Mouse (Mus musculus) frontal cortex, adult 2 months (tissue): ENCODE measurements around the gene Cpt1a. TPM values are rescaled to one million over a fixed set of nuclear protein-coding genes. Genes with fewer than 3 reads are reported as not detected.

Source experiments
- DNase-seq, 2 experiments: peaks; one replicate each; pipeline ENCODE4 v3.0.0; 2022; ENCODE audit warnings: low spot score in 1 of 2; ENCODE audit errors: extremely low spot score in 1 of 2
- polyA plus RNA-seq: library from polyadenylated mRNA; depleted of rRNA; stranded (reverse); fragments of >200 nt; gene quantifications from 2 replicates; pipeline ENCODE4 v1.2.3, GENCODE M21; 2012; rRNA removed

The Cpt1a gene
- 22.6 and 25.1 TPM in 2 replicates for polyA plus RNA-seq

GRCm38 (mm10) chr19:3322261-3322969 lies at the start of gene Cpt1a:
Cpt1a (plus strand) TSS chr19:3322334.
- DNase-seq = no peak

GRCm38 (mm10) chr19:3273331-3273730 lies 48.8 kb upstream of the Cpt1a start:
- DNase-seq = no peak

DNA sequence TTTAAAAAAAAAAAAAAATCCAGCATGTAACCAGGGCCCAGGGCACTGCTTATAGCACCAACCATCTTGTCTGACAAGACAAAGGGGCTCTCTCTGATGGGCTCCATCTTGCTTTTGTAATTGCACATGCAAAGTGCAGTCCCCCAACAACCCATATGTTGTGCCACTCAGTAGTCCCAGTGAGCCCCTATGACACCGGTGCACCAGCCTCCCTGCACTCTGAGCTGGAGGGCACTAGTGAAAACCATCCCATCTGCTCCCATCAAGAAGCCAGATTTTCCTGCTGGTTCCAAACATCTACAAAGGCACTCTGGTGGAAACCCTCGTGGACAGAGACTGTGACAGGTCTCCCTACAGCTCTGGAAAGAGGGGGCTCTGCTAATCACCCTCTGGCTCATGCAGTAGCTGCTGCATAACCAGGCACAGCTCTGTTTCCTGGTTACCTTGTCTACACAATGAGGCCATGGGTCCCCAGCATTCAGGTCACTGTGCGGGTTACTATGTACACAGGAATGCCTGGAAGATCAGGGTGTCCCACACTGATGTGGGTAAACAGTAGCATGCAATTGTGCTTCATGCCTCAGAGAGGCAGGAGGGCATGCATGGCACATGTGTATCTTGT lies 46.3 kb upstream of the Cpt1a start:
- no peak for DNase-seq

DNA sequence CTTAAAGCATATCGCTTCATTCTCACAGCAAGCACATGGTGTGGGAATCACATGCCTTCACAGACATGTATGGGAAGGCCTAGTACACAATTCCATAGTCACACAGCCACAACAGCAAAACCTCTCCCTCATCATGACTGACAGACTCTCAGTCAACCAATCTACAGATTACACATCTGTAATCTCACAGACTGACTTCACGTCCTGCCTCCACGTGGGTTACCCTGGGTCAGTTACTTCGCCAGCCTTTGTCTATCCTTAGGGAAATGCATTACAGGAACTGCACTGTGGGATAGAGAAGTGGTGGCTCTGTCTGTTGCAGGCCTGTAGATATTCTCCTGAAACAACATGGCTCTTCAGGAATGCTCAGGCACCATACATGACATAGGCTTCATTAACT lies 40.2 kb upstream of the Cpt1a start:
- DNase-seq = no peak

DNA sequence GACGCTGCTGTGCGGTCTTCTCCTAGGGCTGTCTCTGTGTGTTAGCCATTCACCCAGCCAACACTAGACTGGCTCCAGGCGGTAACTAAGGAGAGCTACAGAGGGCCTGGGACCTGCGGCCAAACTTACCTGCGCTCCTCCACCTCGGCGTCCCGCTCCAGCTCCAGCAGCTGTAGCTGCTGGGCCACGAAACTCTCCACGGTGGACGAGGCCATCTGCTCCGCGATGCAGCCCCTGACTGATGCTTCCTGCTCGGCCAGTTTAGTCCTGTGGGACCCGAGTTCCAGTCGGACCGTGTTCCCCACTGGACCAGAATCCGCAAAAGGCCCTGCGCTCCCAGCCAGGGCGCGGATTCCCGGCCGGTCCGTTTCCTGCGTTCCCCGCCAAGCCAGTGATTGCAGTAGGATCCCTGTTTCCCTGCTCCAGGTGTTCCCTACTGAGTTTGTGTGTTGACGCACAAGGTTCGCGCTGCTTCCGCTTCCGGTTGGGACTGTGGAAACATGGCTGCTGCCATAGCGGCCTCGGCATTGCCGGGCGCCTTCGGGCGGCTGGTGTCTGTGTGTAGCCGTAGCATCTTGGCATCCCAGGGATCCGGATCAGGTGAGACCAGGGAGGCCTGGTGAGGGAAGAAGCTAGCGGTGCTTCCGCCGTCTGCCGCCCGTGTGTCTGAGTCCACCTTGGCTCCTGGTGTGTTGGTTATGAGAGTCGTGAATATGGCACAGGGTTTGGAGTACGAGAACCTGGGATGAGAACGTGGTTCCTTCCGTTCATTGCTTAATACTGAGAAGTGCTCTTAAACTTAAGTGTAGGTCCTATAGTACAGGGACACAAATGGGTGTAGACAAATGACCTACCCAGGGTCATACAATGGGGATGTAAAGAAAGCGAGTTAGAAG lies 39.3 kb upstream of the Cpt1a start, which contains the start of the genes Mrpl21 and Ighmbp2:
Mrpl21 (plus strand) TSS at position 330 of the 896 bp plus-strand sequence.
Ighmbp2 (minus strand) TSS at position 446 of the 896 bp plus-strand sequence.
- peak; percentile 79 to 96 for DNase-seq

DNA sequence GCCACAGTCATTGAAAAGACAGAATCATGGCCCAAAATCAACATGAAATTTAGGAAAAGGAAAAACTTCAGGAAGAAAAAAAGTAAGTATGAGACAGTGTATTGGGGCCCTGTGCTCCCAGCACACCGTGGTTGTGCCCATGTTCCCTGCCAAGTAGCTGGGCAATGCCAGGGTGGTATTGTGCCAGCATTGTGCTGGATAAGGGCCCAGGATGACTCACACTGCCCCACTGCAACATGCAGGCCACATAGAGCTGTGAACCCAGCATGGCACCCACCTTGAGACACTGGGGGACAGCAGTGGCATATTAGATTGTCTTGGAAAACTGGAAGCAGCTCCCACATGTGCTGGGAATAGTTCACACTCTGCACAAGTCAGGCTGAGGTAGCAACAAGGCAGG lies 33.1 kb upstream of the Cpt1a start:
- no peak for DNase-seq

DNA sequence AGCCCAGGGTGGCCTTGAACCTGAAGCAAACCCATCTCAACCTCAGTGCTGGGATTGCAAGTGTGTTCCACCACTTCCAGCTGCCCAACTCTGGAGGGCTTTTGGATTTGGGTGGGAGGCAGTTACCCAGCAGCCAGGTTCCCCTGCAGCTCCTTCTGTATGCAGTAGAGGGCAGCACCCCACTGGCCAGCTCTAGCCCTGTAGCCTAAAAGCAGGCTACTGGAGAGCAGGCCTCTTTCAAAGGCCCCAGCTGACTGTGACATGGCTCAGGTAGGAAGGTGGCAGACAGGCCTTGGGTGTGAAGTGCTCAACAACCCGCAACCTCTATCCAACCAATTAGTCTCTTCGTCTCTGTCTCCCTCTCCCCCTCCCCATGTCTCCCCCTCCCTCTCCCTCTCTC lies 30.1 kb upstream of the Cpt1a start:
- peak; percentile 32 to 80 for DNase-seq

GRCm38 (mm10) chr19:3292993-3293392 lies 29.1 kb upstream of the Cpt1a start:
- DNase-seq = no peak

- no peak for DNase-seq
These were observed 26.9 kb upstream of the Cpt1a start for GRCm38 (mm10) chr19:3295245-3295644.

DNA sequence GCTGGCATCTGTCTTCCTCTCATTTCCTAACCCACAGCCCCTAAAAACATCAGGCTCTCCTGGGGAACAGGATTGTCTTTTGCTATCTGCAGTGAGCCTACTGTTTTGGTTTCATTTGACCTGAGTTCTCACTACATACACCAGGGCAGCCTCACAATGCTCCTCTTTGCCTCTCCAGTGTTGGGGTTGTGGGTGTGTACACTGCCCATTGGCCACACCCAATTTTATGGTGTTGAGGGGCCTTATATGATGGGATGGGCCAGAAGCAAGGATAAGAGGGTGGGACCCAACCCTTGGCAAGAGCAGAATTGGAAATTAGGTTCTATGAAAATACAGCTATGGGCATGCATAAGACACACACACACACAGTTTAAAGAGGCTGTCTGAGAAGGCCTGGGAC lies 25.1 kb upstream of the Cpt1a start:
- DNase-seq = no peak

- DNase-seq = no peak
These were observed 24.4 kb upstream of the Cpt1a start for GRCm38 (mm10) chr19:3297775-3298174.

DNA sequence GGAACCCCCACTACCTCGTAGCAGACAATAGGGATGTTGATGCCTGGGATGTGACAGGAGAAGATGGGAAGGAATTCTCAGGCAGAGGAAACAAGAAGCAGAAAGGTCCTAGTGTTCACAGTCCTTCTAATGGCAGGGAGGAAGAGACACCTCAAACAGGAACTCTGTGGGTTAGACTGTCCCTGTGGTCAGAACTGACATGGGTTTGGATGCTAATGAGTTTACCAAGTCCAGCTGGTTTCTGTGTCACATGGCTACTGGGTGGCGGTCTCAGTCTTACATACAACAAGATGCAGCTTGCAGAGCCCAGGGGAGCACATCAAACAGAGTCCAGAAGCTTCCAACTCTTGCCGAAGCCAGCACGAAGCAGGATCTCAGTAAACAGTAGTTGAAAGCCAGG lies 18.1 kb upstream of the Cpt1a start:
- DNase-seq = no peak

GRCm38 (mm10) chr19:3307175-3307949 lies 14.8 kb upstream of the Cpt1a start:
- no peak for DNase-seq

DNA sequence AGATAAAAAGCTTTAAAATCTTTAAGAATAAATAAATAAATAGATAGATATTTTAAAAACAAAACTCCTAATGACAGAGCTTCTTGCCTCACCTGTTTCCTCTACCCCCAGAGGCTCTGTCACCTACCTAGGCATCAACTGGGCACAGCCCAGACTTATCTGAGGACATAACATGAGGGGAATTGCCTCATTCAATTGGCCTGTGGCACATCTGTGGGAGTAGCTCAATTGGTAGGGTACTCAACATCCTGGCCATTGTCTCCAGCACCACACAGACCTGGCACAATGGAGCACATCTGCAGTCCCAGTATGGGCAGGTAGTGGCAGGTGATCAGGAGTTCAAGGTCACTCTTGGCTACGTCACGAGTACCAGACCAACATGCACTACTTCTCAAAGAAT lies 2.8 kb upstream of the Cpt1a start:
- DNase-seq = no peak

DNA sequence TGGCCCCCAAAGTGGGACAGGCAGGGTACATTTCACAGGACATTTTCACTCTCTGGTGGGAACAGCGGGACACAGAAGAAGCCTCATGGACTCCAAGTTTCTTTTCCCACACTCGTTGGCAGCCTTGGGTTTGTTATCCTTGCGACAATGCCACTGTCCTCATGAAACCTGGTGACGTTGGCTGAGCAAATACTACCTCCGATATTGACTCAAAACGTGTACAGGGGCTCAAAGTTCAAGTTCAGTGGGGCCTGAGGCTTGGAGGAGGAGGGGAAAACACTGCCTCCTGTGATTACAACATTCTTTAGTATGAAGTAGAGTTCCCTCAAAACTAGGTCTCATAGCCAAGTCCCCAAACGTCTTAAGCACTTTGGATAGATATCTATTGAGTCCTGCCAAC lies 2.0 kb upstream of the Cpt1a start:
- DNase-seq = no peak

- no peak for DNase-seq
These were observed 1.3 kb upstream of the Cpt1a start for GRCm38 (mm10) chr19:3320801-3321200.

DNA sequence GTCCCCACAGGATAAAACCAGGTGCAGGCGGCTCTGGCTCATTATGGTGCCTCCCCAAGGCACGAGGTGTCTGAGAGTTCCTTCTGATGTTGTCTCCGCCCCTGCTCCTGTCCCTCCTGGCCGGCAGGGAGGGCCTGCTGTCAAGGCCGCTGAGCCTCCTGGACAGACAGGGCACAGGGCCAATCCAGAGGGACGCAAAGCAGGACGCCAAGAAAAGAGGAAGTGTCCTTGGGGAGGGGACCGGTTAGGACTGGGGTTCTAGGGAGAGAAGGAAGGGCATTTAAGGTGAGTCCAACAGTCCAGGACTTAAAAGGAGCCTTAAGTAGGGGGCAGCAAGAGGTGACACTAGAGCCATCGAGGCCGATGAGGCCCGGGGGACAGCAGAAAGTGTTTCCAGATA lies 517 bp upstream of the Cpt1a start:
- DNase-seq = no peak

GRCm38 (mm10) chr19:3323201-3323621 lies 1.1 kb downstream of the Cpt1a start:
- peak in 1 of 2 experiments; percentile 47 for DNase-seq

- no peak for DNase-seq
These were observed 1.7 kb downstream of the Cpt1a start for GRCm38 (mm10) chr19:3323753-3324270.

GRCm38 (mm10) chr19:3324271-3324811 lies 2.2 kb downstream of the Cpt1a start:
- DNase-seq = no peak
